Mouse (Mus musculus): ENCODE results near the gene Hp1bp3. TPM values are rescaled to one million over a fixed set of nuclear protein-coding genes. Genes with fewer than 3 reads are reported as not detected.

Gene Hp1bp3
- polyA plus RNA-seq, 1 experiment from 2014 or later = 107 TPM

Other genes starting within 250 kb of the Hp1bp3 start
- 30.5 and 33.6 TPM in 2 replicates for gene Eif4g3, start 223.3 kb upstream of the Hp1bp3 start, polyA plus RNA-seq (2014; fragmentation: Nextera tagmentation; extraction: Ambion mirVana)
- gene Sh2d5, start 34.1 kb downstream of the Hp1bp3 start, polyA plus RNA-seq (2014; fragmentation: Nextera tagmentation; extraction: Ambion mirVana) = 0.24 and 0.31 TPM in 2 replicates
- gene Kif17, start 34.1 kb downstream of the Hp1bp3 start, polyA plus RNA-seq (2014; fragmentation: Nextera tagmentation; extraction: Ambion mirVana) = 0.44 and 0.61 TPM in 2 replicates
- gene Ddost, start 88.4 kb downstream of the Hp1bp3 start, polyA plus RNA-seq (2014; fragmentation: Nextera tagmentation; extraction: Ambion mirVana) = 269 and 310 TPM in 2 replicates
- 22.9 and 30.9 TPM in 2 replicates for gene Pink1, start 110.0 kb downstream of the Hp1bp3 start, polyA plus RNA-seq (2014; fragmentation: Nextera tagmentation; extraction: Ambion mirVana)
- gene Cda, start 151.7 kb downstream of the Hp1bp3 start, polyA plus RNA-seq (2014; fragmentation: Nextera tagmentation; extraction: Ambion mirVana) = 6.9 and 7.6 TPM in 2 replicates
- 0.07 TPM in 1 of 2 replicates, not detected in the other for gene Fam43b, start 180.2 kb downstream of the Hp1bp3 start, polyA plus RNA-seq (2014; fragmentation: Nextera tagmentation; extraction: Ambion mirVana)
- 16.1 and 18.2 TPM in 2 replicates for gene Mul1, start 218.4 kb downstream of the Hp1bp3 start, polyA plus RNA-seq (2014; fragmentation: Nextera tagmentation; extraction: Ambion mirVana)
- gene Camk2n1, start 238.0 kb downstream of the Hp1bp3 start, polyA plus RNA-seq (2014; fragmentation: Nextera tagmentation; extraction: Ambion mirVana) = 1.2 and 1.4 TPM in 2 replicates

Data from heart, embryonic 11.5 days (tissue).